Mouse (Mus musculus) heart, adult 2 months (tissue): Measurements from ENCODE around the gene Cacna1a. TPM values are rescaled to one million over a fixed set of nuclear protein-coding genes. Genes with fewer than 3 reads are reported as not detected.

ENCODE experiments used
- DNase-seq, 2 experiments: peaks; one replicate each; pipeline ENCODE4 v3.0.0; 2021
- H3K27ac ChIP-seq: fragments of 200-600 bp; 2 replicates; pipeline ENCODE4 v1.8.1; 2022
- H3K27me3 ChIP-seq: fragments of 200-500 bp; 2 replicates; pipeline ENCODE4 v1.6.1; 2012; ENCODE audit warnings: mild to moderate bottlenecking, low read length, inconsistent platforms, mixed read lengths; ENCODE audit not compliant: control insufficient read depth, insufficient read depth
- H3K36me3 ChIP-seq: fragments of 200-500 bp; 2 replicates; pipeline ENCODE4 v1.6.1; 2012; ENCODE audit warnings: low read length, inconsistent platforms; ENCODE audit not compliant: control insufficient read depth, insufficient read depth
- H3K4me1 ChIP-seq: fragments of 200-500 bp; 2 replicates; pipeline ENCODE4 v1.6.1; 2011; ENCODE audit warnings: low read length; ENCODE audit not compliant: control insufficient read depth, insufficient read depth
- H3K4me3 ChIP-seq: fragments of 200-600 bp; 2 replicates; pipeline ENCODE4 v1.8.1; 2022
- H3K79me2 ChIP-seq: fragments of 200-500 bp; replicated peaks from 2 replicates; pipeline ENCODE4 v1.6.1; 2012; ENCODE audit warnings: mild to moderate bottlenecking, inconsistent platforms, low read length, moderate library complexity, mixed read lengths; ENCODE audit not compliant: control insufficient read depth, insufficient read depth
- H3K9ac ChIP-seq: fragments of 200-500 bp; 2 replicates; pipeline ENCODE4 v1.6.1; 2012; ENCODE audit warnings: low read depth, mild to moderate bottlenecking, control low read depth, inconsistent platforms, low read length, mixed read lengths
- CTCF ChIP-seq: fragments of 200-600 bp; IDR thresholded peaks from 2 replicates; pipeline ENCODE4 v1.8.1; 2022; ENCODE audit warnings: antibody characterized with exemption, mild to moderate bottlenecking, moderate library complexity
- EP300 ChIP-seq: fragments of 200-500 bp; IDR thresholded peaks from 2 replicates; pipeline ENCODE4 v1.6.1; 2011; ENCODE audit warnings: low read depth, low read length, control low read depth; ENCODE audit not compliant: insufficient read depth
- POLR2A ChIP-seq: fragments of 200-500 bp; IDR thresholded peaks from 2 replicates; pipeline ENCODE4 v1.6.1; 2011; ENCODE audit warnings: mild to moderate bottlenecking, low read depth, low read length, control low read depth; ENCODE audit not compliant: insufficient read depth
- WGBS: fragments of 180-500 bp; shearing (Covaris S2); methylation state at CpG from one replicate; pipeline ENCODE4 v1.1.7; 2018; 5-methylcytosine and 5-hydroxymethylcytosine counted together
- intact Hi-C: fragments of 180-260 bp; cut with DNase I; formaldehyde crosslinking; loops from one replicate; pipeline ENCODE4 v1.15.1; 2025
- polyA plus RNA-seq: library from polyadenylated mRNA; depleted of rRNA; stranded (reverse); fragments of >200 nt; gene quantifications from 2 replicates; pipeline ENCODE4 v1.2.3, GENCODE M21; 2012
- total RNA-seq, 2 experiments: library from RNA; stranded (reverse); gene quantifications; 2 replicates each; pipeline ENCODE4 v1.2.3; 2021

The Cacna1a gene
- total and polyA plus RNA-seq, 3 experiments, result 2.5 to 4.4 (median 2.7) TPM

DNA sequence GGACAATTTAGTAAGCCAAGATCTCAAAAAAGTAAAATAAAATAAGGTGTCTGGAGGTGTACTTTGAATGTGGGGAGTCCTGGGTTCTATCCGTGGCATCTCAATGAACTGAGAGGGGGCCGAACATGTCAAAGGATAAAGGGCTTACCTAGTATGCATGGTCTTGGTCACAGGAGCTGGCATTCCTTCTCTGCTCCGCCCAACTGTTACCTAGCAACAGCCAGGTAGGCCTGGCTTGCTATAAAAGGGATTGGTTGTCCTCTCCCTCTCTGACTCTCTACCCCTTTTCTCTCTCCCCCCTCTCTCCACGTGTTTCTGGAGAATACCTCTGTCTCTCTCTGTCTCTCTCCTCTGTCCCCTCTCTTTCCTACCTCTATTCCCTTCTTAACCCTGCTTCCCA lies 269.4 kb downstream of the Cacna1a start:
- Histone ChIP-seq H3K27me3 (no peaks in the 10 kb centered on the region), H3K36me3 (no peaks in the 10 kb centered on the region), H3K79me2 (no peaks in the 10 kb centered on the region), H3K27ac (peak overlapping the region; percentile 97), H3K4me3 (no peak overlapping the region), H3K9ac (no peak overlapping the region), H3K4me1 (peaks cover 2% of the 10 kb centered on the region)
- intact Hi-C loops, result loop anchor here (5.0 kb wide), 1 partner anchor 425 kb away; the partner anchor contains the start of genes Man2b1, Wdr83 and Wdr83os
- 83% methylated on average over 4 of the region's 4 CpGs for WGBS
- no peak for DNase-seq
- no peak for TF ChIP-seq POLR2A
- TF ChIP-seq EP300, result no peak
- TF ChIP-seq CTCF, result no peak

- peaks cover 2% of the 10 kb centered on the region for H3K4me1 ChIP-seq
These were observed 270.7 kb downstream of the Cacna1a start for GRCm38 (mm10) chr8:84658951-84659350.

GRCm38 (mm10) chr8:84659936-84660818 lies 271.9 kb downstream of the Cacna1a start:
- Histone ChIP-seq H3K27me3 (no peaks in the 10 kb centered on the region), H3K27ac (peak overlapping the region; percentile 96), H3K4me1 (peaks cover 1% of the 10 kb centered on the region; the same call in 1 of the 2 replicates), H3K79me2 (no peaks in the 10 kb centered on the region), H3K4me3 (peak overlapping the region; percentile 87), H3K9ac (peak overlapping the region; percentile 51), H3K36me3 (no peaks in the 10 kb centered on the region)
- peak; percentile 84 for TF ChIP-seq EP300
- no peak for TF ChIP-seq CTCF
- peak; percentile 65 for TF ChIP-seq POLR2A
- DNase-seq, result peak; percentile 80 to 86
- 13% methylated on average over 33 of the region's 33 CpGs for WGBS
- intact Hi-C loops, result loop anchor here (1.0 to 5.0 kb wide), 3 partner anchors 21 to 422 kb away; partner anchors contain the start of genes Lyl1, Man2b1, Wdr83 and Wdr83os

More at GRCm38 (mm10) chr8:84658951-84659350, 270.7 kb downstream of the Cacna1a start:
- intact Hi-C loops, result loop anchor here (5.0 kb wide), 1 partner anchor 423 kb away; the partner anchor contains the start of genes Man2b1, Wdr83 and Wdr83os
- H3K9ac ChIP-seq, result no peak overlapping the region
- H3K27ac ChIP-seq, result peak overlapping the region; percentile 96
- H3K79me2 ChIP-seq, result no peaks in the 10 kb centered on the region
- H3K4me3 ChIP-seq, result no peak overlapping the region
- DNase-seq, result no peak
- H3K27me3 ChIP-seq, result no peaks in the 10 kb centered on the region
- no peaks in the 10 kb centered on the region for H3K36me3 ChIP-seq
- WGBS, result 46% methylated on average over 1 of the region's 1 CpGs
- TF ChIP-seq EP300 (no peak), CTCF (no peak), POLR2A (no peak)

DNA sequence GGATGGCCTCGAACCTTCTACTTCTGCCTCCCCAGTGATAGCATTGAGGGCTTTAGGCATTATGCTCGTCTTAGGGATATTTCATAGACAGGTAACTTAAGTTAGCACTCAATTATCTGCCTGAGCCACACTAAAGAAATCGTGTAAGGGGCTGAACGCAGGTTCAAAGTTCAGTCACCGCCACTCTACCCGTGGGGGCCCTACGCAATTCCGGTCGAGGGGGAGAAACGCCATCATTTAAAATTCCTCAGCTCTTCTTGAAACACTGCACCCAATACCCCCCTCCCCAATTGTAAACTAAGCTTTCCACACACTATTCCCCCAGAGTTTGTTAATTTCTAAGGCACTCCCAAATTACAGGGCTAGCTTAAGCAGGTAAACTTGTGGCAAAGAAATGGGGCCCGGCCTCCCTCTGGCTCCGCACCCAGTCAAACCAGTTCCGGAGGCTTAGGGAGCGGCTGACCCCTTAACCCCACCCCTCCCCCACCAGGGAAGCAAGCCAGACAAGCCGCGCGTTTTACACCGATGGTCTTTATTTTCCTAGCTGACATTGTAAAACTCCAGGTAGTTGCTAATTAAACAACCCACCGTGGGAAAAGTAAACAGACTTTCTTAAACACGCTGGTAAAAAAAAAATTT lies 272.7 kb downstream of the Cacna1a start:
- TF ChIP-seq POLR2A (no peak; the same call in 1 of the 2 replicates), CTCF (no peak), EP300 (no peak)
- intact Hi-C loops, result loop anchor here (1.0 to 2.0 kb wide), 2 partner anchors 22 to 40 kb away; partner anchors contain the start of gene Lyl1
- Histone ChIP-seq H3K27me3 (no peaks in the 10 kb centered on the region), H3K79me2 (no peaks in the 10 kb centered on the region), H3K36me3 (no peaks in the 10 kb centered on the region), H3K9ac (peak overlapping the region; percentile 93), H3K27ac (peak overlapping the region; percentile 96), H3K4me3 (peak overlapping the region; percentile 87), H3K4me1 (peaks cover 1% of the 10 kb centered on the region; the same call in 1 of the 2 replicates)
- 14% methylated on average over 20 of the region's 20 CpGs for WGBS
- peak; percentile 60 to 66 for DNase-seq

DNA sequence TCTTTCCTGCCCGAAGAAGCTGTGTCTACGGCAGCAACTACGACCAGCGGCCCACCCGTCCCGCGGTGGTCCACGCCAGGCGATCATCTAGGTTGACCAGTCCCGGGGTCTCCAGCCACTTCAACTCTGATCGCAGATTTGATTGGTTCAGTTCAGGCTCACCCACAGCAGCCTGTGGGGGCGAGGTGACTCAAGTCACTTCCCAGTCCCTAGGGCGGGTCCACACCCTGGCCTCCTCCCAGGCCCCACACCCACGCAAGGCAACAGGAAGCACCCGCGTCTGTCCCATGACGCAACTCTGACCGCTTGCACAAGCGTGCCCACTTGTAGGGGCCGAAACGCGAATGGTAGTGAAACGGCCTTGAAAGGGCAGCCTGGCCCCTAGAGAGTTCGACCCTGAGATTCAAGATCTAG lies 273.2 kb downstream of the Cacna1a start:
- peak overlapping the region; percentile 96 for H3K27ac ChIP-seq
- peak overlapping the region; percentile 87 for H3K4me3 ChIP-seq
- WGBS, result 1% methylated on average over 24 of the region's 24 CpGs
- intact Hi-C loops, result loop anchor here (2.0 kb wide), 1 partner anchor 39 kb away; the partner anchor contains the start of gene Lyl1
- no peaks in the 10 kb centered on the region for H3K79me2 ChIP-seq
- peak overlapping the region; percentile 93 for H3K9ac ChIP-seq
- no peaks in the 10 kb centered on the region for H3K36me3 ChIP-seq
- peak; percentile 93 to 95 for DNase-seq
- H3K4me1 ChIP-seq, result peaks cover 1% of the 10 kb centered on the region; the same call in 1 of the 2 replicates
- TF ChIP-seq CTCF (no peak), EP300 (peak; percentile 98), POLR2A (peak; percentile 76)
- H3K27me3 ChIP-seq, result no peaks in the 10 kb centered on the region
